Mouse (Mus musculus) c-Kit-negative CD71-positive TER-119-positive erythroid progenitor cells, embryonic 14.5 days (primary cell): ENCODE data around the gene Gabarapl1.

Source experiments
- DNase-seq: peaks from one replicate; pipeline ENCODE4 v3.0.0-alpha.2; 2013; ENCODE audit warnings: low read depth, low spot score

The Gabarapl1 gene

GRCm38 (mm10) chr6:129535723-129536122, 2.8 kb downstream of the Gabarapl1 start:
- DNase-seq = no peak

- DNase-seq = no peak
These were observed 5.6 kb downstream of the Gabarapl1 start for GRCm38 (mm10) chr6:129538555-129538954.

GRCm38 (mm10) chr6:129541931-129542330, 9.0 kb downstream of the Gabarapl1 start:
- no peak for DNase-seq

GRCm38 (mm10) chr6:129542540-129542939, 9.6 kb downstream of the Gabarapl1 start:
- DNase-seq = no peak

GRCm38 (mm10) chr6:129543709-129544606, 11.0 kb downstream of the Gabarapl1 start:
- peak; percentile 37 for DNase-seq

GRCm38 (mm10) chr6:129547277-129547676, 14.3 kb downstream of the Gabarapl1 start:
- no peak for DNase-seq

- DNase-seq = no peak
These were observed 15.0 kb downstream of the Gabarapl1 start for GRCm38 (mm10) chr6:129548009-129548408.

GRCm38 (mm10) chr6:129557298-129558023, 24.5 kb downstream of the Gabarapl1 start:
- DNase-seq = no peak

GRCm38 (mm10) chr6:129558946-129559640, 26.1 kb downstream of the Gabarapl1 start:
- DNase-seq = peak; percentile 46

GRCm38 (mm10) chr6:129559641-129560027, 26.7 kb downstream of the Gabarapl1 start:
- DNase-seq = no peak

- DNase-seq = no peak
These were observed 32.3 kb downstream of the Gabarapl1 start for GRCm38 (mm10) chr6:129565257-129565656.

GRCm38 (mm10) chr6:129575315-129575714, 42.4 kb downstream of the Gabarapl1 start:
- DNase-seq = no peak

- DNase-seq = no peak
These were observed 44.6 kb downstream of the Gabarapl1 start, which contains the start of gene Klre1 for GRCm38 (mm10) chr6:129577605-129578004. Gene Klre1, plus strand, starts transcription at chr6:129577905.

- no peak for DNase-seq
These were observed 48.3 kb downstream of the Gabarapl1 start for GRCm38 (mm10) chr6:129581274-129581673.

- DNase-seq = no peak
These were observed 48.9 kb downstream of the Gabarapl1 start for GRCm38 (mm10) chr6:129581896-129582295.

GRCm38 (mm10) chr6:129583014-129583413, 50.1 kb downstream of the Gabarapl1 start:
- no peak for DNase-seq

GRCm38 (mm10) chr6:129591508-129591907, 58.5 kb downstream of the Gabarapl1 start, which contains the start of gene Klrd1:
Gene Klrd1, plus strand, starts transcription at chr6:129591782.
- DNase-seq = no peak
